Mouse (Mus musculus) midbrain, postnatal 0 days (tissue): Measurements from ENCODE around the gene Fus. TPM values are rescaled to one million over a fixed set of nuclear protein-coding genes. Genes with fewer than 3 reads are reported as not detected.
A peak's percentile ranks its signal among the peaks of the same experiment; 100 is the strongest.
"Not testable (repeated sequence)": the region's sequence is repeated elsewhere in the genome, so short reads cannot be mapped to it uniquely, and the experiment has no call there.

ENCODE experiments used
- ATAC-seq: fragments of 200-750 bp; cut with Nextera tagmentation; 2 replicates; pipeline ENCODE4 v1.8.0; 2017; ENCODE audit warnings: moderate number of reproducible peaks, mild to moderate bottlenecking, moderate TSS enrichment, moderate library complexity; ENCODE audit not compliant: low FRiP score
- DNase-seq: peaks from one replicate; pipeline ENCODE4 v3.0.0-alpha.2; 2015; ENCODE audit warnings: low spot score
- H3K27ac ChIP-seq: fragments of 300-500 bp; sonication (generic); 2 replicates; pipeline ENCODE4 v1.5.1; 2014; ENCODE audit warnings: low read depth, mild to moderate bottlenecking, low read length, mixed read lengths
- H3K27me3 ChIP-seq: fragments of 300-500 bp; sonication (generic); 2 replicates; pipeline ENCODE4 v1.6.1; 2014; ENCODE audit warnings: low read length, control low read depth, mixed read lengths; ENCODE audit not compliant: insufficient read depth
- H3K36me3 ChIP-seq: fragments of 300-500 bp; sonication (generic); 2 replicates; pipeline ENCODE4 v1.6.1; 2014; ENCODE audit warnings: low read length, control low read depth, mixed read lengths; ENCODE audit not compliant: insufficient read depth
- H3K4me1 ChIP-seq: fragments of 300-500 bp; sonication (generic); 2 replicates; pipeline ENCODE4 v1.6.1; 2014; ENCODE audit warnings: mild to moderate bottlenecking, control low read depth, antibody characterized with exemption, low read length, mixed read lengths; ENCODE audit not compliant: insufficient read depth
- H3K4me2 ChIP-seq: fragments of 300-500 bp; sonication (generic); 2 replicates; pipeline ENCODE4 v1.6.1; 2014; ENCODE audit warnings: low read depth, mild to moderate bottlenecking, low read length, mixed read lengths; ENCODE audit not compliant: poor library complexity, severe bottlenecking
- H3K4me3 ChIP-seq: fragments of 300-500 bp; sonication (generic); 2 replicates; pipeline ENCODE4 v1.5.1; 2014; ENCODE audit warnings: low read depth, mild to moderate bottlenecking, low read length, moderate library complexity
- H3K9ac ChIP-seq: fragments of 300-500 bp; sonication (generic); replicated peaks from 2 replicates; pipeline ENCODE4 v1.6.1; 2014; ENCODE audit warnings: mild to moderate bottlenecking, low read length, moderate library complexity, mixed read lengths; ENCODE audit not compliant: poor library complexity, severe bottlenecking
- H3K9me3 ChIP-seq: fragments of 300-500 bp; sonication (generic); 2 replicates; pipeline ENCODE4 v1.6.1; 2016; ENCODE audit warnings: low read length, control low read depth
- CTCF ChIP-seq: IDR thresholded peaks from 2 replicates; pipeline ENCODE4 v1.5.1; 2016; ENCODE audit warnings: antibody characterized with exemption, mild to moderate bottlenecking
- WGBS: fragments of 180-500 bp; shearing (Covaris S2); extraction: QIAGEN DNeasy Blood & Tissue Kit; methylation state at CpG from one replicate; pipeline ENCODE4 v1.1.7; 2014; 5-methylcytosine and 5-hydroxymethylcytosine counted together
- polyA plus RNA-seq: library from polyadenylated mRNA; unstranded; fragments of >200 nt; fragmentation: Nextera tagmentation; extraction: Ambion mirVana; gene quantifications from 2 replicates; pipeline ENCODE4 v1.2.1, GENCODE M21; 2015
- total RNA-seq: library from RNA; depleted of rRNA; stranded (reverse); fragments of >200 nt; gene quantifications from 2 replicates; pipeline ENCODE4 v1.2.3, GENCODE M21; 2014

Gene Fus
- total and polyA plus RNA-seq, 2 experiments from 2014 or later, result 29.3 to 244 TPM

- peak overlapping the region; percentile 85 for H3K27ac ChIP-seq
- 0 out of 2 replicates have a peak, but pooled peaks cover 1% of the 10 kb centered on the region for H3K27me3 ChIP-seq
- peaks cover 5% of the 10 kb centered on the region; the same call in 1 of the 2 replicates for H3K4me1 ChIP-seq
- TF ChIP-seq CTCF, result peak; percentile 99
- peak overlapping the region; percentile 83 for H3K9ac ChIP-seq
- WGBS, result 6% methylated on average over 32 of the region's 32 CpGs
- H3K4me3 ChIP-seq, result peak overlapping the region; percentile 69
- peak; percentile 95 for DNase-seq
- no peaks in the 10 kb centered on the region for H3K9me3 ChIP-seq
- no peaks in the 10 kb centered on the region for H3K36me3 ChIP-seq
- peak; percentile 94 for ATAC-seq
- H3K4me2 ChIP-seq, result peak overlapping the region; percentile 55
These were observed 32.1 kb upstream of the Fus start for GRCm38 (mm10) chr7:127935028-127935722.

- Histone ChIP-seq H3K27ac (peak overlapping the region; percentile 85), H3K36me3 (no peaks in the 10 kb centered on the region), H3K4me2 (peak overlapping the region; percentile 55), H3K4me1 (peaks cover 5% of the 10 kb centered on the region; the same call in 1 of the 2 replicates), H3K9ac (peak overlapping the region; percentile 83), H3K9me3 (no peaks in the 10 kb centered on the region), H3K27me3 (no peaks in the 10 kb centered on the region), H3K4me3 (peak overlapping the region; percentile 69)
- DNase-seq (peak; percentile 33), ATAC-seq (peak; percentile 41)
- TF ChIP-seq CTCF, result no peak
- under 1% methylated on average over 33 of the region's 38 CpGs for WGBS
These were observed 31.5 kb upstream of the Fus start for GRCm38 (mm10) chr7:127935748-127936159.

- Histone ChIP-seq H3K27me3 (no peaks in the 10 kb centered on the region), H3K9me3 (no peaks in the 10 kb centered on the region), H3K4me1 (peaks cover 5% of the 10 kb centered on the region; the same call in 1 of the 2 replicates), H3K36me3 (no peaks in the 10 kb centered on the region), H3K9ac (peak overlapping the region; percentile 83), H3K4me2 (peak overlapping the region; percentile 55), H3K4me3 (peak overlapping the region; percentile 69), H3K27ac (peak overlapping the region; percentile 85)
- 55% methylated on average over 18 of the region's 18 CpGs for WGBS
- DNase-seq, result no peak
- TF ChIP-seq CTCF, result no peak
- ATAC-seq, result peak; percentile 5; the same call in 1 of the 2 replicates
These were observed 30.9 kb upstream of the Fus start for GRCm38 (mm10) chr7:127936216-127936884.

GRCm38 (mm10) chr7:127942097-127942496, 25.2 kb upstream of the Fus start:
- not testable (repeated sequence) for H3K9me3 ChIP-seq, H3K4me3 ChIP-seq, H3K9ac ChIP-seq, H3K27ac ChIP-seq, ATAC-seq, H3K36me3 ChIP-seq, H3K4me1 ChIP-seq, DNase-seq, H3K4me2 ChIP-seq
- TF ChIP-seq CTCF, result 0 out of 2 replicates have a peak, but pooled peaks have one; percentile 24
- H3K27me3 ChIP-seq, result peaks cover 15% of the 10 kb centered on the region
- WGBS, result 45% methylated on average over 2 of the region's 2 CpGs

- no peak for ATAC-seq
- H3K27me3 ChIP-seq, result peaks cover 15% of the 10 kb centered on the region
- H3K9ac ChIP-seq, result no peak overlapping the region
- no peak overlapping the region for H3K4me3 ChIP-seq
- no peak overlapping the region for H3K27ac ChIP-seq
- TF ChIP-seq CTCF, result no peak
- no peaks in the 10 kb centered on the region for H3K4me1 ChIP-seq
- 14% methylated on average over 23 of the region's 23 CpGs for WGBS
- no peak overlapping the region for H3K4me2 ChIP-seq
- H3K36me3 ChIP-seq, result no peaks in the 10 kb centered on the region
- no peak for DNase-seq
- no peaks in the 10 kb centered on the region for H3K9me3 ChIP-seq
These were observed 22.6 kb upstream of the Fus start for GRCm38 (mm10) chr7:127944614-127945013.
